Mouse (Mus musculus): ENCODE measurements around the gene Plekhh2. TPM values are rescaled to one million over a fixed set of nuclear protein-coding genes. Genes with fewer than 3 reads are reported as not detected.

Gene Plekhh2
- polyA plus RNA-seq, 1 experiment from 2014 or later = 1.5 TPM

DNA sequence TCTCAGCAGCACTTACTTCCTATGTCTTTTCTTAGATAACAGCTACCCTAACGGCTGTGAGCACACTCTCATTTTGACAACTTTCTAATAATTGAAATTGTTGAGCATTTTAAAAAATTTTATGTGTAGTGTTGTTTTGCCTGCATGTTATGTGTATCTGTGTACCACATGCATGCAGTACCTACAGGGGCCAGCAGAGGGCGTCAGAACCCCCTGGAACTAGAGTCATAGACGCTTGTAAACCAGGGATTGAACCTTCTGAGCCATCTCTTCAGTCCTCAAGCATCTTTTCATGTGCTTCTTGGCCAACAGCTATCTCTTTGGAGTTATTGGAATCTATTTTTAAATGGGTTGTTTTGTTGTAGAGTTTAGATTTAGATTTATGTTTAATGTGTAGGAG is 130.2 kb downstream of the Plekhh2 start:
- H3K9me3 ChIP-seq = no peaks in the 10 kb centered on the region
- no peak for ATAC-seq (ENCODE audit: low read depth)
- no peak overlapping the region for H3K9ac ChIP-seq
- 35% methylated on average over 3 of the region's 3 CpGs for WGBS
- no peak overlapping the region for H3K4me3 ChIP-seq
- H3K27me3 ChIP-seq = no peaks in the 10 kb centered on the region
- no peak overlapping the region for H3K27ac ChIP-seq (replicated peaks)
- no peak overlapping the region for H3K4me2 ChIP-seq
- H3K4me1 ChIP-seq (replicated peaks) = 0 out of 2 replicates have a peak, but pooled peaks cover 3% of the 10 kb centered on the region
- no peaks in the 10 kb centered on the region for H3K36me3 ChIP-seq

- 89% methylated on average over 9 of the region's 9 CpGs for WGBS
- Histone ChIP-seq H3K36me3 (no peaks in the 10 kb centered on the region), H3K27me3 (no peaks in the 10 kb centered on the region), H3K9me3 (no peaks in the 10 kb centered on the region), H3K4me3 (no peak overlapping the region), H3K27ac (replicated peaks) (no peak overlapping the region), H3K9ac (no peak overlapping the region), H3K4me1 (replicated peaks) (0 out of 2 replicates have a peak, but pooled peaks cover 3% of the 10 kb centered on the region), H3K4me2 (no peak overlapping the region)
- no peak for ATAC-seq (ENCODE audit: low read depth)
These were observed 130.6 kb downstream of the Plekhh2 start for GRCm38 (mm10) chr17:84642324-84642723.

- WGBS = 63% methylated on average over 16 of the region's 16 CpGs
- H3K27ac ChIP-seq (replicated peaks) = no peak overlapping the region
- H3K4me3 ChIP-seq = no peak overlapping the region
- no peak overlapping the region for H3K4me2 ChIP-seq
- no peaks in the 10 kb centered on the region for H3K9me3 ChIP-seq
- no peaks in the 10 kb centered on the region for H3K27me3 ChIP-seq
- H3K36me3 ChIP-seq = no peaks in the 10 kb centered on the region
- 0 out of 2 replicates have a peak, but pooled peaks cover 3% of the 10 kb centered on the region for H3K4me1 ChIP-seq (replicated peaks)
- no peak for ATAC-seq (ENCODE audit: low read depth)
- no peak overlapping the region for H3K9ac ChIP-seq
These were observed 132.8 kb downstream of the Plekhh2 start for GRCm38 (mm10) chr17:84644292-84645050.

- H3K9me3 ChIP-seq = no peaks in the 10 kb centered on the region
- ATAC-seq (ENCODE audit: low read depth) = no peak
- H3K4me2 ChIP-seq = no peak overlapping the region
- H3K9ac ChIP-seq = no peak overlapping the region
- H3K27me3 ChIP-seq = no peaks in the 10 kb centered on the region
- WGBS = 39% methylated on average over 9 of the region's 9 CpGs
- 0 out of 2 replicates have a peak, but pooled peaks cover 3% of the 10 kb centered on the region for H3K4me1 ChIP-seq (replicated peaks)
- H3K36me3 ChIP-seq = no peaks in the 10 kb centered on the region
- H3K27ac ChIP-seq (replicated peaks) = no peak overlapping the region
- no peak overlapping the region for H3K4me3 ChIP-seq
These were observed 133.4 kb downstream of the Plekhh2 start for GRCm38 (mm10) chr17:84645119-84645518.

GRCm38 (mm10) chr17:84645894-84646293 is 134.2 kb downstream of the Plekhh2 start:
- Histone ChIP-seq H3K4me1 (replicated peaks) (0 out of 2 replicates have a peak, but pooled peaks cover 3% of the 10 kb centered on the region), H3K27me3 (no peaks in the 10 kb centered on the region), H3K27ac (replicated peaks) (no peak overlapping the region), H3K4me3 (no peak overlapping the region), H3K4me2 (no peak overlapping the region), H3K9ac (no peak overlapping the region), H3K36me3 (no peaks in the 10 kb centered on the region), H3K9me3 (no peaks in the 10 kb centered on the region)
- 19% methylated on average over 6 of the region's 7 CpGs for WGBS
- ATAC-seq (ENCODE audit: low read depth) = no peak

DNA sequence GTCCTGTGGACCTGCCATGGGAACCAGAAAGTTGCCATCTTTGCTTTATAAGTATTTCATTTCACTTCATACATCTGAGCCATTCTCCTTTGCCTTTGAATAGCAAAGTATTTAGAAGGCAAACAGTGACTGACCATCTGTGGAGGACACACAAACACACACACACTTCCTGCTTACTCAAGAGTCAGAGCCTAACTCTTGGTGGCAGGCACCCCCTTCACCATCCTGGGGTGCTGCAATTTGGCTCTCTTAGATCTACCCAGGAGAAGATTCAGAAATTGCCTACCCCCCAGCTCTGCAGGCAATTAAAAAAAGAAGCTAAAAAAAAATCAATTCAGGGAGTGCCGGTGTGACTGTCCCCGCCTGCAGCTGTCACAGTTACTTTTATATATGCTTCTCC is 134.8 kb downstream of the Plekhh2 start:
- H3K27me3 ChIP-seq = no peaks in the 10 kb centered on the region
- no peak overlapping the region for H3K27ac ChIP-seq (replicated peaks)
- no peak overlapping the region for H3K4me3 ChIP-seq
- ATAC-seq (ENCODE audit: low read depth) = no peak
- no peak overlapping the region for H3K4me2 ChIP-seq
- H3K9me3 ChIP-seq = no peaks in the 10 kb centered on the region
- whole genome bisulfite sequencing = 42% methylated on average over 2 of the region's 2 CpGs
- H3K36me3 ChIP-seq = no peaks in the 10 kb centered on the region
- no peak overlapping the region for H3K9ac ChIP-seq
- 0 out of 2 replicates have a peak, but pooled peaks cover 3% of the 10 kb centered on the region for H3K4me1 ChIP-seq (replicated peaks)

- 0 out of 2 replicates have a peak, but pooled peaks cover 3% of the 10 kb centered on the region for H3K4me1 ChIP-seq (replicated peaks)
- H3K9me3 ChIP-seq = no peaks in the 10 kb centered on the region
- ATAC-seq (ENCODE audit: low read depth) = no peak
- no peak overlapping the region for H3K27ac ChIP-seq (replicated peaks)
- H3K27me3 ChIP-seq = no peaks in the 10 kb centered on the region
- WGBS = 92% methylated on average over 4 of the region's 4 CpGs
- no peak overlapping the region for H3K4me3 ChIP-seq
- no peak overlapping the region for H3K4me2 ChIP-seq
- no peak overlapping the region for H3K9ac ChIP-seq
- no peaks in the 10 kb centered on the region for H3K36me3 ChIP-seq
These were observed 135.9 kb downstream of the Plekhh2 start for GRCm38 (mm10) chr17:84647630-84648029.

DNA sequence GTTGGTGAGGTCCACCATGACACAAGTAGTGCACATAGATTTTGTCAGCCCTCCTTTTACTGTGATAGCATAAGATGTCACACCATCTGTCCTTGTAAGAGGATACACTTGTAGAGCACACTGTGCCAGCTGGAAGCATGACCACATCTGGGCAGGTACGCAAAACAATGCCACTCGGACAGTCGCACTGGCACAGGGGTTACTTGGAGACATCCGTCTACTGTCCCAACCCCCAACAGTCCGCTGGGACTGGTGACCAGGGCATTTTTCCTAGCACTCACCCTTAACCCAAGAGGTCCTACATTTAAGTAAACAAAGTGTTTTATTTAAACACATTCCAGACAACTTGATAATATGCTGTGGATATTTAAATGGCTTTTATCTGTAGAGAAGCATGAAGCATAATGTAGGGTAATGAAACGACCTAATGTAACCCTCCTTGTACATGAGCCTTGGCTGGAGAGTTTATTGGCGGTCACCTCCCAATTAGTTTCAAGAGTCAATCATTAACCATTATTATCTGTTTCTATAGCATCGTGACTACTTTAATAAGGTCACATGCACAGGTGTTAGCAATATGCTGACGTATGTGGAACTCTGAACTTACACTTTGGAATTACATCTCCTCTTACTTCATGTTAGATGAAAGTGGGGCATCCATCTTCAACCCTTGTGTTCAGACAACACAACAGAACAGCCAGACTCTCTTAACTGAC is 138.8 kb downstream of the Plekhh2 start:
- Histone ChIP-seq H3K9me3 (no peaks in the 10 kb centered on the region), H3K4me3 (no peak overlapping the region), H3K9ac (no peak overlapping the region), H3K4me2 (no peak overlapping the region), H3K27ac (replicated peaks) (no peak overlapping the region), H3K4me1 (replicated peaks) (0 out of 2 replicates have a peak, but pooled peaks cover 3% of the 10 kb centered on the region), H3K27me3 (no peaks in the 10 kb centered on the region), H3K36me3 (no peaks in the 10 kb centered on the region)
- 91% methylated on average over 9 of the region's 9 CpGs for WGBS
- ATAC-seq (ENCODE audit: low read depth) = no peak

DNA sequence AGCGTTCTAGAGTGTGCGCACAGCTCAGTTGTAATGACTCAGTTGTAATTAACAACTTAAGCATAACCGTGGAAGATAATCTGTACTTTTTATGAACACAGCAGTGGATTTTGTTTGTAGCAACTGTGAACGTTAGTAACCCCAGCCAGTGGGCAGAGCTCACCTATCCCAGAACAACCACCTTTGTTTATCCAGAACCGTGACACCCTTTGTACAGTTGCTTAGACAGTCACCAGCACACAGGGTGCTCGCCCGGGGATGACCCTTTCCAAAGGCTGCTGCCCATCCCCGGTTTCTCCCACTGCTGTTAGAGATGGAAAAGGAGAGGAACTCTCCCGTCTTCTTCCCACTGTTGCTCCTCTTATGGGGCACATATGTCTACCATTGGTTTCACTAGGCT is 141.8 kb downstream of the Plekhh2 start:
- 85% methylated on average over 9 of the region's 9 CpGs for WGBS
- ATAC-seq (ENCODE audit: low read depth) = no peak

DNA sequence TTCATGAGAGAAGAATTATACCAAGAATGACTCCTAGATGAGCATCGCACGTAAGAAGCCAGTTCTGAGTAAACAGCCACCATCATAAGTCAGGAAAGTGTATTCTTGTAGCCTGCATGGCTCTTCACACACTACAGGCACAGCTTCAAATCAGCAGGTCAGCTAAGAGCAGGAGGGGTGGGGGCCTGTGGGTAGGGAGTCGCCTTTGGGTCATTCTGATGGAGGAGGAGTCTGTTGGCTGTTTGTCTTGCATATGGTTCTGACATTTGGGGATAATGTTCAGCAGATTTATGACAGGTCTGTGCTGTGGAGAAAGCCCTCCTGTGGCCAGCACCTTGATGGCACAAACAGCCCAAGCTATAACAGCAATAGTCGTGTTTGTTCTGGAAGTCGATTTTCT is 144.5 kb downstream of the Plekhh2 start:
- Histone ChIP-seq H3K9ac (no peak overlapping the region), H3K4me3 (no peak overlapping the region), H3K9me3 (no peaks in the 10 kb centered on the region), H3K27me3 (no peaks in the 10 kb centered on the region), H3K4me2 (no peak overlapping the region), H3K36me3 (no peaks in the 10 kb centered on the region), H3K4me1 (replicated peaks) (peaks cover 36% of the 10 kb centered on the region), H3K27ac (replicated peaks) (peak overlapping the region; percentile 46)
- WGBS = 41% methylated on average over 5 of the region's 5 CpGs
- peak; percentile 49; the same call in 1 of the 2 replicates for ATAC-seq (ENCODE audit: low read depth)

More for the DNA sequence above, 141.8 kb downstream of the Plekhh2 start:
- Histone ChIP-seq H3K9me3 (no peaks in the 10 kb centered on the region), H3K4me2 (no peak overlapping the region), H3K9ac (no peak overlapping the region), H3K27ac (replicated peaks) (no peak overlapping the region), H3K4me3 (no peak overlapping the region), H3K4me1 (replicated peaks) (peaks cover 30% of the 10 kb centered on the region), H3K36me3 (no peaks in the 10 kb centered on the region), H3K27me3 (no peaks in the 10 kb centered on the region)

GRCm38 (mm10) chr17:84656653-84657421 is 145.1 kb downstream of the Plekhh2 start:
- peak; percentile 57 for ATAC-seq (ENCODE audit: low read depth)
- WGBS = 33% methylated on average over 19 of the region's 19 CpGs
- Histone ChIP-seq H3K9ac (no peak overlapping the region), H3K9me3 (no peaks in the 10 kb centered on the region), H3K36me3 (no peaks in the 10 kb centered on the region), H3K4me1 (replicated peaks) (peaks cover 36% of the 10 kb centered on the region), H3K4me2 (no peak overlapping the region), H3K4me3 (no peak overlapping the region), H3K27me3 (no peaks in the 10 kb centered on the region), H3K27ac (replicated peaks) (peak overlapping the region; percentile 46)

- WGBS = 56% methylated on average over 3 of the region's 3 CpGs
- Histone ChIP-seq H3K27me3 (no peaks in the 10 kb centered on the region), H3K4me1 (replicated peaks) (peaks cover 36% of the 10 kb centered on the region), H3K4me2 (no peak overlapping the region), H3K27ac (replicated peaks) (0 out of 2 replicates have a peak overlapping the region, but pooled peaks have one; percentile 46), H3K9me3 (no peaks in the 10 kb centered on the region), H3K9ac (no peak overlapping the region), H3K36me3 (no peaks in the 10 kb centered on the region), H3K4me3 (no peak overlapping the region)
- peak; percentile 44; the same call in 1 of the 2 replicates for ATAC-seq (ENCODE audit: low read depth)
These were observed 145.7 kb downstream of the Plekhh2 start for GRCm38 (mm10) chr17:84657422-84657732.
